Mouse (Mus musculus): Measurements from ENCODE around the gene Alpk3. TPM values are rescaled to one million over a fixed set of nuclear protein-coding genes. Genes with fewer than 3 reads are reported as not detected.
"Not testable (repeated sequence)": the region's sequence is repeated elsewhere in the genome, so short reads cannot be mapped to it uniquely, and the experiment has no call there.

Gene Alpk3
- total and polyA plus RNA-seq, 3 experiments, result under 0.01 to 0.03 TPM; not detected in 1

- no peak for TF ChIP-seq BHLHE40 (IDR thresholded peaks at IDR 0.05; ENCODE audit: borderline replicate concordance, low read depth, low read length)
- TF ChIP-seq ETS1 (IDR thresholded peaks at IDR 0.05; ENCODE audit: low read depth, low read length), result no peak
- no peak for TF ChIP-seq MAFK (IDR thresholded peaks at IDR 0.05; ENCODE audit: borderline replicate concordance, low read depth, low read length)
- no peak for TF ChIP-seq MAZ (IDR thresholded peaks at IDR 0.05; ENCODE audit: low read depth, low read length)
- TF ChIP-seq MYC (IDR thresholded peaks at IDR 0.05; ENCODE audit: low read depth, low read length), result no peak
- no peak for TF ChIP-seq MAX (IDR thresholded peaks at IDR 0.05; ENCODE audit: low read length)
- no peak for TF ChIP-seq TCF12 (IDR thresholded peaks at IDR 0.05; ENCODE audit: low read depth, low read length)
- H3K79me2 ChIP-seq (ENCODE audit: control insufficient read depth, insufficient read depth, low read length, poor library complexity), result no peaks in the 10 kb centered on the region
- DNase-seq (ENCODE audit: low read depth, low spot score), result no peak
- H3K36me3 ChIP-seq (ENCODE audit: control insufficient read depth in 1 of 2, insufficient read depth in 2 of 2, low read length in 2 of 2), result no peaks in the 10 kb centered on the region
- no peak overlapping the region for H3K27ac ChIP-seq (ENCODE audit: control insufficient read depth, low read depth, low read length)
- peaks cover 0 to 4% of the 10 kb centered on the region in 2 experiments; a peak in 1 of 4 replicates for H3K4me1 ChIP-seq (ENCODE audit: control insufficient read depth in 1 of 2, insufficient read depth in 2 of 2, low read length in 2 of 2)
- H3K9me3 ChIP-seq (replicated peaks; ENCODE audit: insufficient read depth, low read length), result no peaks in the 10 kb centered on the region
- no peak overlapping the region for H3K4me3 ChIP-seq (ENCODE audit: control insufficient read depth in 1 of 2, insufficient read depth in 1 of 2, low read depth in 2 of 2, low read length in 2 of 2)
- peaks cover 0 to 3% of the 10 kb centered on the region in 2 experiments; a peak in 2 of 4 replicates for H3K27me3 ChIP-seq (ENCODE audit: control insufficient read depth in 1 of 2, insufficient read depth in 2 of 2, low read length in 2 of 2)
- no peak overlapping the region for H3K9ac ChIP-seq (ENCODE audit: control insufficient read depth, low read depth, low read length, poor library complexity, severe bottlenecking)
Measured at GRCm38 (mm10) chr7:81141541-81141940, 84.1 kb downstream of the Alpk3 start.

- not testable (repeated sequence) for H3K4me1 ChIP-seq (ENCODE audit: control insufficient read depth in 1 of 2, insufficient read depth in 2 of 2, low read length in 2 of 2); H3K9ac ChIP-seq (ENCODE audit: control insufficient read depth, low read depth, low read length, poor library complexity, severe bottlenecking); DNase-seq (ENCODE audit: low read depth, low spot score); H3K36me3 ChIP-seq (ENCODE audit: control insufficient read depth in 1 of 2, insufficient read depth in 2 of 2, low read length in 2 of 2); H3K27me3 ChIP-seq (ENCODE audit: control insufficient read depth in 1 of 2, insufficient read depth in 2 of 2, low read length in 2 of 2); H3K27ac ChIP-seq (ENCODE audit: control insufficient read depth, low read depth, low read length); H3K9me3 ChIP-seq (replicated peaks; ENCODE audit: insufficient read depth, low read length); H3K79me2 ChIP-seq (ENCODE audit: control insufficient read depth, insufficient read depth, low read length, poor library complexity); H3K4me3 ChIP-seq (ENCODE audit: control insufficient read depth in 1 of 2, insufficient read depth in 1 of 2, low read depth in 2 of 2, low read length in 2 of 2)
Measured at GRCm38 (mm10) chr7:81143056-81143455, 85.7 kb downstream of the Alpk3 start.

- Histone ChIP-seq H3K9me3 (replicated peaks; ENCODE audit: insufficient read depth, low read length) (no peaks in the 10 kb centered on the region), H3K9ac (ENCODE audit: control insufficient read depth, low read depth, low read length, poor library complexity, severe bottlenecking) (no peak overlapping the region), H3K27me3 (ENCODE audit: control insufficient read depth in 1 of 2, insufficient read depth in 2 of 2, low read length in 2 of 2) (0 out of 4 replicates have a peak, but pooled peaks cover 0 to 1% of the 10 kb centered on the region in 2 experiments), H3K36me3 (ENCODE audit: control insufficient read depth in 1 of 2, insufficient read depth in 2 of 2, low read length in 2 of 2) (peaks cover 0 to 2% of the 10 kb centered on the region in 2 experiments; a peak in 1 of 4 replicates), H3K27ac (ENCODE audit: control insufficient read depth, low read depth, low read length) (no peak overlapping the region), H3K4me1 (ENCODE audit: control insufficient read depth in 1 of 2, insufficient read depth in 2 of 2, low read length in 2 of 2) (peaks cover 0 to 17% of the 10 kb centered on the region in 2 experiments; a peak in 3 of 4 replicates), H3K4me3 (ENCODE audit: control insufficient read depth in 1 of 2, insufficient read depth in 1 of 2, low read depth in 2 of 2, low read length in 2 of 2) (no peak overlapping the region), H3K79me2 (ENCODE audit: control insufficient read depth, insufficient read depth, low read length, poor library complexity) (no peaks in the 10 kb centered on the region)
- DNase-seq (ENCODE audit: low read depth, low spot score), result peak; percentile 66
- TF ChIP-seq EP300 (IDR thresholded peaks at IDR 0.05; ENCODE audit: low read depth in 1 of 2, low read length in 2 of 2) (peak in 1 of 2 experiments; percentile 40; a peak in 1 of 4 replicates), MXI1 (IDR thresholded peaks at IDR 0.05; ENCODE audit: low read depth, low read length) (no peak), KAT2A (conservative IDR thresholded peaks at IDR 0.05; ENCODE audit: low read depth, low read length) (no peak), JUND (IDR thresholded peaks at IDR 0.05; ENCODE audit: low read depth, low read length) (no peak), GATA1 (IDR thresholded peaks at IDR 0.05; ENCODE audit: low read depth, low read length) (0 out of 2 replicates have a peak, but pooled peaks have one; percentile 32), ETS1 (IDR thresholded peaks at IDR 0.05; ENCODE audit: low read depth, low read length) (peak; percentile 36; the same call in 1 of the 2 replicates)
Measured at GRCm38 (mm10) chr7:81149759-81150158, 92.4 kb downstream of the Alpk3 start.

All from MEL (cell line).